Mouse (Mus musculus) cerebellum, adult 2 months (tissue): Measurements from ENCODE around the gene Rgs12. TPM values are rescaled to one million over a fixed set of nuclear protein-coding genes. Genes with fewer than 3 reads are reported as not detected.

ENCODE experiments used
- DNase-seq, 2 experiments: peaks; one replicate each; pipeline ENCODE4 v3.0.0; 2021
- H3K27ac ChIP-seq: fragments of 200-500 bp; 2 replicates; pipeline ENCODE4 v1.5.1; 2012; ENCODE audit warnings: low read length, control low read depth, inconsistent platforms; ENCODE audit not compliant: insufficient read depth
- H3K27me3 ChIP-seq: fragments of 200-500 bp; 2 replicates; pipeline ENCODE4 v1.6.1; 2012; ENCODE audit warnings: inconsistent platforms, mild to moderate bottlenecking, low read length, moderate library complexity; ENCODE audit not compliant: control insufficient read depth, insufficient read depth
- H3K4me1 ChIP-seq: fragments of 200-500 bp; 2 replicates; pipeline ENCODE4 v1.6.1; 2011; ENCODE audit warnings: low read length; ENCODE audit not compliant: control insufficient read depth, insufficient read depth
- H3K4me3 ChIP-seq: fragments of 200-500 bp; replicated peaks from 2 replicates; pipeline ENCODE3; 2011; ENCODE audit warnings: mild to moderate bottlenecking, low read depth, low read length, control low read depth; ENCODE audit not compliant: insufficient read depth
- CTCF ChIP-seq: fragments of 200-500 bp; IDR thresholded peaks from 2 replicates; pipeline ENCODE4 v1.5.1; 2011; ENCODE audit warnings: low read depth, mild to moderate bottlenecking, control low read depth, low read length, moderate library complexity, borderline replicate concordance; ENCODE audit not compliant: insufficient read depth
- POLR2A ChIP-seq: fragments of 200-500 bp; IDR thresholded peaks from 2 replicates; pipeline ENCODE4 v1.6.1; 2011; ENCODE audit warnings: low read length, control low read depth, borderline replicate concordance; ENCODE audit not compliant: insufficient read depth
- WGBS: fragments of 180-500 bp; shearing (Covaris S2); methylation state at CpG from one replicate; pipeline ENCODE4 v1.1.7; 2018; 5-methylcytosine and 5-hydroxymethylcytosine counted together
- polyA plus RNA-seq: library from polyadenylated mRNA; depleted of rRNA; stranded (reverse); fragments of >200 nt; gene quantifications from 2 replicates; pipeline ENCODE4 v1.2.3, GENCODE M21; 2012

Gene Rgs12
- polyA plus RNA-seq, 1 experiment: 13.0 TPM

- no peak overlapping the region for H3K4me3 ChIP-seq
- DNase-seq: no peak
- TF ChIP-seq POLR2A (no peak), CTCF (no peak)
- no peak overlapping the region for H3K27ac ChIP-seq
- H3K4me1 ChIP-seq: peaks cover 4% of the 10 kb centered on the region
- no peaks in the 10 kb centered on the region for H3K27me3 ChIP-seq
- WGBS: 11% methylated on average over 5 of the region's 5 CpGs
Observed at GRCm38 (mm10) chr5:34955630-34956029, 6.4 kb downstream of the Rgs12 start.

DNA sequence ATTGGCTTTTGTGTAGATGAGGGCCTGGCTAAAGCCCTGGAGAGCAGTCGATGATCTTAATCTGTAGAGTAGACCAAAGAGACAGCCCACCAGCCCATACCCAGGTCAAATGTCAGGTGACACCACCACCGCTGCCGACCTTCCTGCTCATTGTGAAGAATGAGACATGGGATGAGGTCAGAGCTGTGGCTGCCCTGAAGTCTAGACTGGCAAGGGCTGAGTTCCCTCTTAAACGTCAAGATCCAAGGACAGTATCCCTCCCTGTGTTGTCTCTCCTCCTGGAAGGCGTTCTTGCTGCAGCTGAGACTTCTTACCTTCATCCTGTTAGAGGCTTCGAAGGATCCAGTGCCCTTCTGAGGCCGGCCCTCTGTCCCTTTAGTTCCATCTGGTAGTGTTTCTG, 6.9 kb downstream of the Rgs12 start:
- TF ChIP-seq POLR2A (no peak), CTCF (no peak)
- Histone ChIP-seq H3K4me3 (no peak overlapping the region), H3K27ac (no peak overlapping the region), H3K27me3 (no peaks in the 10 kb centered on the region), H3K4me1 (peaks cover 4% of the 10 kb centered on the region)
- whole genome bisulfite sequencing: 80% methylated on average over 7 of the region's 7 CpGs
- no peak for DNase-seq

DNA sequence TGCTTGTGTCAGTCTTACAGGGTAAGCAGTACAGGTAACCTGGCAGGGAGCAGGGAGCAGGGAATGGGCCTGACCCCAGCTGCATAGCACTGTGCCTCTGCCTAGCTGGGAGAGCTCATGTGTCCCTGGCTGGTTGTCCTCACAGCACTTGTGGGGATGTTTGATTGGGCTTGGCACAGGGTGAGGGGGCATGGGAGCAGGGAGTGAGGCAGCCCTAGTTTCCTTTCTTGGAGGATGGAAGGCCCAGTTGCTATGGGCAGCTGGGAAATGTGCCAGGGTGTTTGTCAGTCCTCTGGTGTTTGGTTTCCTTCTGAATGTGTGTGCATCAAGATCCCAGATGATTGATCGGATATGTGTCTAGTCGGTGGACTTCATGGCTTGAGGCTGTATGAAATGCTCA, 7.8 kb downstream of the Rgs12 start:
- no peak for TF ChIP-seq POLR2A
- TF ChIP-seq CTCF: no peak
- WGBS: 22% methylated on average over 2 of the region's 2 CpGs
- Histone ChIP-seq H3K27me3 (no peaks in the 10 kb centered on the region), H3K4me3 (no peak overlapping the region), H3K27ac (no peak overlapping the region), H3K4me1 (peaks cover 4% of the 10 kb centered on the region)
- DNase-seq: no peak

DNA sequence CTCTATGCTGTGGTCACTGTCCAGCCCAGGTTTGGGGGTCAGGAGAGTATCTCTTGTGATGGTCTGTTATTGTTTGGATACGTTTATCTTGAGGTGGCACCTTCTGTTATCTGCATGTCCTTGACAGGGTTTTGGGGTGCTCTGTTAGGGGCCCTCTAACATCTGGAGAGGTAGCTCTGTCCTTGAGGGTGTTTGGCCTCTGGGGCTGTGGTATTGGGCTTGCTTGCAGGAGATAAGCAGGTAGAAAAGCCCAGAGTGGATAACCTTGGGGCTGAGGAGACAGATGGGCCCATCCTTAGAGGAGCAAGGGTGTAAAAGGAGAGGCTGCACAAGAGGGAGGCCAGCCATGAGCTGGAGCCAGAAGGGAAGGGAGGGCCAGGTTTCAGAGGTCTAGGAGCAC, 10.8 kb downstream of the Rgs12 start:
- TF ChIP-seq POLR2A: no peak
- no peak for TF ChIP-seq CTCF
- no peak for DNase-seq
- Histone ChIP-seq H3K27me3 (no peaks in the 10 kb centered on the region), H3K4me1 (peaks cover 4% of the 10 kb centered on the region), H3K27ac (no peak overlapping the region), H3K4me3 (no peak overlapping the region)
- WGBS: 96% methylated on average over 1 of the region's 1 CpGs

GRCm38 (mm10) chr5:34965531-34965930, 16.3 kb downstream of the Rgs12 start:
- Histone ChIP-seq H3K4me3 (no peak overlapping the region), H3K27me3 (no peaks in the 10 kb centered on the region), H3K4me1 (peaks cover 4% of the 10 kb centered on the region; the same call in 1 of the 2 replicates), H3K27ac (no peak overlapping the region)
- 30% methylated on average over 12 of the region's 12 CpGs for WGBS
- DNase-seq: no peak
- no peak for TF ChIP-seq POLR2A
- TF ChIP-seq CTCF: no peak

DNA sequence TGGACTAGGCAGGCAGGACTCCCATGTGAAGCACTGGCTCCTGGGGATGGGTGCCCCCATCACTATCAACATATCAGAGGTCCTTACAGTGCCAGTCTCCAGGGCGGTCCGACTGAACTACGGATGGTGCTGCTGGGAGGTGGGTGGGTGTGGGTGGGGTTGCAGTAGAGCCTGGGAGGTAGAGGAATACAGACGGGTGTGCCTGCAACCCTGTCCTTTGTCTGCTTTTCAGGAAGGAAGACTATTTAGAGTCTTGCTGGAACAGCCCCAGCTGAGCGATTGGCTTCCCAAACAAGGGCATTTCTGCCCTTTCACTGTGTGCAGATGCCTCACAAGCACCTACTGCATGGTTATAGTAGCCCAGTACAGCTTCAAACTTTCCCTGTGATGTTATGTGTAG, 19.1 kb downstream of the Rgs12 start:
- no peak for TF ChIP-seq CTCF
- Histone ChIP-seq H3K4me3 (no peak overlapping the region), H3K4me1 (peaks cover 4% of the 10 kb centered on the region; the same call in 1 of the 2 replicates), H3K27ac (no peak overlapping the region; the same call in 1 of the 2 replicates), H3K27me3 (no peaks in the 10 kb centered on the region)
- no peak for DNase-seq
- WGBS: 86% methylated on average over 5 of the region's 5 CpGs

GRCm38 (mm10) chr5:34972471-34972870, 23.2 kb downstream of the Rgs12 start:
- Histone ChIP-seq H3K27ac (no peak overlapping the region), H3K27me3 (no peaks in the 10 kb centered on the region), H3K4me1 (no peaks in the 10 kb centered on the region), H3K4me3 (no peak overlapping the region)
- WGBS: 91% methylated on average over 3 of the region's 3 CpGs
- no peak for DNase-seq
- TF ChIP-seq CTCF: no peak

DNA sequence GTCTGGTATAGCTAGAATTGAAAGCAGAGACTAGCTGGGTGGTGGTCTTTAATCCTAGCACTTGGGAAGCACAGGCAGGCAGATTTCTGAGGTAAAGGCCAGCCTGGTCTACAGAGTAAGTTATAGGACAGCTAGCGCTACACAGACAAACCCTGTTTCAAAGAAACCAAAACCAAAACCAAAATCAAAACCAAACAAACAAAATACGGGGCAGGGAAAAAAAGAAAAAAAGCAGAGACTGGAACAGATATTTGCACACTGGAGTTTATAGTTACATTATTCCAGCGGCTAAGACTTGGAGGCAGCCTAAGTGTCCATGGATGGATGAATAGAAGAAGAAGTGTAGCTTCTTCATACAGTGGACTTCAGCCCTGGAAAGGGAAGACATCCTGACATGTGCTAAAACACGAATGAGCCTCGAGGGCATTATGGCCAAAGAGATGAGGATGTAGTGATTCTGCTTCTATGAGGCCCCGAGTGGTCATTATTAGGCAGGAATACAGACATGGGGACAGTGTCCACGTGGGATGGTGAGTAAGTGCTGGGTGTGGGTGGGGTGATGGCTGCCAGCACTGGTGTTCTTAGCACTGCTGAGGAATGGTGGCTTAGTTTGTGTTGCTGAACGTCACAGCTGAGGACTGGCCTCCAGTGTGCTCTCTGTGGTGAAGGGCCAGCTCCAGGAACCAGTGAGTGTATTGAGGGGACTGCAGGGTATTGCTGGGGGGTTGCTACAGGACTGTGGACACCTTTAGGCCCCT, 24.5 kb downstream of the Rgs12 start:
- Histone ChIP-seq H3K27ac (no peak overlapping the region), H3K4me3 (no peak overlapping the region), H3K4me1 (no peaks in the 10 kb centered on the region), H3K27me3 (no peaks in the 10 kb centered on the region)
- WGBS: 86% methylated on average over 8 of the region's 8 CpGs
- TF ChIP-seq POLR2A (no peak), CTCF (no peak)
- no peak for DNase-seq
